Mouse (Mus musculus) cortical plate, adult 2 months (tissue): ENCODE results near the gene Ssbp4. TPM values are rescaled to one million over a fixed set of nuclear protein-coding genes. Genes with fewer than 3 reads are reported as not detected.

Experiments used
- H3K27ac ChIP-seq: fragments of 200-500 bp; 2 replicates; pipeline ENCODE4 v1.5.1; 2012; ENCODE audit warnings: low read length, control low read depth, inconsistent platforms; ENCODE audit not compliant: insufficient read depth
- H3K4me1 ChIP-seq: fragments of 200-500 bp; 2 replicates; pipeline ENCODE4 v1.6.1; 2011; ENCODE audit warnings: low read length; ENCODE audit not compliant: control insufficient read depth, insufficient read depth
- H3K4me3 ChIP-seq: fragments of 200-500 bp; 2 replicates; pipeline ENCODE4 v1.5.1; 2011; ENCODE audit warnings: mild to moderate bottlenecking, low read length, control low read depth; ENCODE audit not compliant: insufficient read depth
- POLR2A ChIP-seq: fragments of 200-500 bp; IDR thresholded peaks from 2 replicates; pipeline ENCODE4 v1.6.1; 2011; ENCODE audit warnings: mild to moderate bottlenecking, low read length, control low read depth; ENCODE audit not compliant: insufficient read depth; ENCODE audit errors: extremely low read depth
- polyA plus RNA-seq: library from polyadenylated mRNA; depleted of rRNA; stranded (reverse); fragments of >200 nt; gene quantifications from 2 replicates; pipeline ENCODE4 v1.2.3, GENCODE M21; 2012; rRNA removed

The Ssbp4 gene
- polyA plus RNA-seq, 1 experiment: 241 TPM

DNA sequence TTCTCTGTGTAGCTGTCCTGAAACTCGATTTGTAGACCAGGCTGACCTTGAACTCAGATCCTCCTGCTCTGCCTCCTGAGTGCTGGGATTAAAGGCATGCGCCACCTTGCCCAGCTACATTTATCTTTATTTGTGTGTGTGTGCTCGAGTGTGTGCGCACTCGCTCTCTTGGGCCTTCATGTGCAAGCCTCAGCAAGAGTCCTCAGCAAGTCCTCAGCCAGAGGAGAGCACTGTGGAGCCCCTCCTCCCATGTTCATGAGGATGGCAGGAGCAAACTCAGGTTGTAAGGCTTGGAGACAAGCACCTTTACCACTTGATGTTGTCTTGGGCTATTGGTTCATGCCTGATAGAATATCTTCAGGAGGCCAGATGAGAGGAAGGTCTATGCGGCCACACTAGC is 60.9 kb downstream of the Ssbp4 start:
- Histone ChIP-seq H3K4me1 (peaks cover 18% of the 10 kb centered on the region), H3K4me3 (no peak overlapping the region), H3K27ac (no peak overlapping the region)
- no peak for TF ChIP-seq POLR2A

Other genes starting within 250 kb of the Ssbp4 start
- 0.19 and 0.36 TPM in 2 replicates for gene Comp, start 235.3 kb downstream of the Ssbp4 start, polyA plus RNA-seq
- 113 and 115 TPM in 2 replicates for gene Crtc1, start 169.3 kb downstream of the Ssbp4 start, polyA plus RNA-seq
- 66.9 and 70.9 TPM in 2 replicates for gene Klhl26, start 131.9 kb downstream of the Ssbp4 start, polyA plus RNA-seq
- 368 and 400 TPM in 2 replicates for gene Tmem59l, start 121.5 kb downstream of the Ssbp4 start, polyA plus RNA-seq
- 2.1 and 8.6 TPM in 2 replicates for gene Crlf1, start 115.7 kb downstream of the Ssbp4 start, polyA plus RNA-seq
- 201 and 206 TPM in 2 replicates for gene Rex1bd, start 102.1 kb downstream of the Ssbp4 start, polyA plus RNA-seq
- gene Uba52, start 98.1 kb downstream of the Ssbp4 start, polyA plus RNA-seq: 851 and 918 TPM in 2 replicates
- gene Fkbp8, start 81.1 kb downstream of the Ssbp4 start, polyA plus RNA-seq: 592 and 612 TPM in 2 replicates
- gene Kxd1, start 80.9 kb downstream of the Ssbp4 start, polyA plus RNA-seq: 61.0 and 64.4 TPM in 2 replicates
- gene Ell, start 69.4 kb downstream of the Ssbp4 start, polyA plus RNA-seq: 23.8 and 23.9 TPM in 2 replicates
- 71.1 and 77.2 TPM in 2 replicates for gene Isyna1, start 14.5 kb downstream of the Ssbp4 start, polyA plus RNA-seq
- 1.0 and 1.4 TPM in 2 replicates for gene Lrrc25, start 7.3 kb upstream of the Ssbp4 start, polyA plus RNA-seq
- 0.09 and 0.19 TPM in 2 replicates for gene Gdf15, start 23.6 kb upstream of the Ssbp4 start, polyA plus RNA-seq
- 18.1 and 19.7 TPM in 2 replicates for gene Pgpep1, start 51.5 kb upstream of the Ssbp4 start, polyA plus RNA-seq
- 100 and 105 TPM in 2 replicates for gene Lsm4, start 64.4 kb upstream of the Ssbp4 start, polyA plus RNA-seq
- gene Jund, start 90.1 kb upstream of the Ssbp4 start, polyA plus RNA-seq: 223 and 226 TPM in 2 replicates
- gene Iqcn, start 94.6 kb upstream of the Ssbp4 start, polyA plus RNA-seq: 0.08 and 0.13 TPM in 2 replicates
- gene Gm3336, start 109.7 kb upstream of the Ssbp4 start, polyA plus RNA-seq: 0.09 TPM in 1 of 2 replicates, not detected in the other
- 4.8 and 5.9 TPM in 2 replicates for gene Pde4c, start 114.8 kb upstream of the Ssbp4 start, polyA plus RNA-seq
- gene Rab3a, start 145.8 kb upstream of the Ssbp4 start, polyA plus RNA-seq: 1,139 and 1,160 TPM in 2 replicates
- gene Mpv17l2, start 152.1 kb upstream of the Ssbp4 start, polyA plus RNA-seq: 51.6 and 59.2 TPM in 2 replicates
- 177 and 193 TPM in 2 replicates for gene Pik3r2, start 167.8 kb upstream of the Ssbp4 start, polyA plus RNA-seq
- 265 and 282 TPM in 2 replicates for gene Mast3, start 196.2 kb upstream of the Ssbp4 start, polyA plus RNA-seq
- 1.1 TPM in 2 replicates for gene Il12rb1, start 199.6 kb upstream of the Ssbp4 start, polyA plus RNA-seq
- gene Arrdc2, start 230.8 kb upstream of the Ssbp4 start, polyA plus RNA-seq: 31.4 and 35.1 TPM in 2 replicates